Mouse (Mus musculus) intestine, embryonic 14.5 days (tissue): Measurements from ENCODE around the gene Gramd4. TPM values are rescaled to one million over a fixed set of nuclear protein-coding genes. Genes with fewer than 3 reads are reported as not detected.

Experiments used
- ATAC-seq: fragments of 200-750 bp; cut with Nextera tagmentation; replicated peaks from 2 replicates; pipeline ENCODE4 v1.8.0; 2017; ENCODE audit warnings: low read depth, moderate number of reproducible peaks, moderate TSS enrichment, moderate library complexity; ENCODE audit not compliant: low FRiP score, low TSS enrichment
- DNase-seq: peaks from one replicate; pipeline ENCODE4 v3.0.0-alpha.2; 2018; ENCODE audit warnings: low spot score
- H3K27ac ChIP-seq: fragments of 300-500 bp; sonication (generic); 2 replicates; pipeline ENCODE4 v1.5.1; 2014; ENCODE audit warnings: low read depth, mild to moderate bottlenecking, control low read depth
- H3K27me3 ChIP-seq: fragments of 300-500 bp; sonication (generic); replicated peaks from 2 replicates; pipeline ENCODE4 v1.6.1; 2014; ENCODE audit warnings: low read length, control low read depth; ENCODE audit not compliant: control insufficient read depth, insufficient read depth
- H3K36me3 ChIP-seq: fragments of 300-500 bp; sonication (generic); 2 replicates; pipeline ENCODE4 v1.6.1; 2014; ENCODE audit warnings: low read length, control low read depth; ENCODE audit not compliant: control insufficient read depth, insufficient read depth
- H3K4me1 ChIP-seq: fragments of 300-500 bp; sonication (generic); replicated peaks from 2 replicates; pipeline ENCODE4 v1.6.1; 2014; ENCODE audit warnings: low read length, control low read depth, mixed read lengths; ENCODE audit not compliant: control insufficient read depth, insufficient read depth
- H3K4me2 ChIP-seq: fragments of 300-500 bp; sonication (generic); 2 replicates; pipeline ENCODE4 v1.6.1; 2014; ENCODE audit warnings: low read length
- H3K4me3 ChIP-seq: fragments of 300-500 bp; sonication (generic); 2 replicates; pipeline ENCODE4 v1.5.1; 2014; ENCODE audit warnings: low read depth, low read length, control low read depth, mixed read lengths
- H3K9ac ChIP-seq: fragments of 300-500 bp; sonication (generic); 2 replicates; pipeline ENCODE4 v1.6.1; 2014; ENCODE audit warnings: mild to moderate bottlenecking, low read length
- H3K9me3 ChIP-seq: fragments of 300-500 bp; sonication (generic); 2 replicates; pipeline ENCODE4 v1.6.1; 2016; ENCODE audit warnings: low read length, control low read depth; ENCODE audit not compliant: control insufficient read depth
- WGBS: fragments of 180-500 bp; shearing (Covaris S2); extraction: QIAGEN DNeasy Blood & Tissue Kit; methylation state at CpG from one replicate; pipeline ENCODE4 v1.1.7; 2014; 5-methylcytosine and 5-hydroxymethylcytosine counted together
- polyA plus RNA-seq: library from polyadenylated mRNA; unstranded; fragments of >200 nt; fragmentation: Nextera tagmentation; extraction: Ambion mirVana; gene quantifications from 2 replicates; pipeline ENCODE4 v1.2.1, GENCODE M21; 2014

Gramd4 gene
- polyA plus RNA-seq, 1 experiment from 2014 or later: 8.1 TPM

DNA sequence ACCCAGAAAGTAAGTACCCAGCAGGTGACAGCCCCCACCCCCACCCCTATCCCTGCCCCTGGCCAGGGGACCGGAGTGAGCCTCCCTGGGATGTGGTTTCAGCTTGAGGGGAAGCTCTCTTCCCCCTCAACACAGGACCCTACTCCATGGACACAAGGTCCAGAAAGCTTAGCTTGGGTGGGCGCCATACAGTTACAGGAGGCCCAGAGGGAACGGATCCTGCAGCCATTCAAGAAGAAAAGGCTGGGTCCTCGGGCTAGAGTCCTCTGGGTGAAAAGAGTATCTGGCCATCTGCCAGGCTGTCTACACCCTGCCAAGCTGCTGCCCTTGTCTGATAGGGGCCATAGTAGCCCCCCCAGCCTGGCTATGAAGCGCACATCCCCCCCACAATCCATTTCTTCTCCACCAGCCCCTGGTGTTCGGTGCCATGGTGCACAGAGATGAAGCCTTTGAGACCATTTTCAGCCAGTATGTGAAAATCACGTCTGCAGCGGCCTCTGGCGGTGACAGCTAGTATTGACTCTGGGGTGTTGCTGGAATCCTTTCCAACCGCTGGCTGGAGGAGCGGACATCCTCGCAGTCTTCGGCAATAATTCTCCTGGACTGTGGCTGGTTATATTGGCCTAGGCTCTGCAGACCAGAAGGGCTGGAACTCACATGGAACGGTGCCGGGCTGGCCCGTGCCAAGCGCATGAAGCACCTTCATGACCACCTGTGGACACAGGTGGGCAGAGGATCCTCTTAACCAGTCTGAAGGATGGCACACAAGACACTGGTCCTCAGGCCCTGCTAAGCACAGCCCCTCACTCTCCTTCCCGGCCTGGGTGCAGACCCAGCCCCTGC lies 77.7 kb downstream of the Gramd4 start:
- ATAC-seq (0 out of 2 replicates have a peak, but pooled peaks have one; percentile 39), DNase-seq (peak; percentile 98)
- no peak overlapping the region for H3K4me3 ChIP-seq
- 38% methylated on average over 18 of the region's 18 CpGs for WGBS
- no peak overlapping the region for H3K4me2 ChIP-seq
- no peaks in the 10 kb centered on the region for H3K9me3 ChIP-seq
- no peak overlapping the region for H3K9ac ChIP-seq
- no peak overlapping the region for H3K27ac ChIP-seq
- H3K27me3 ChIP-seq: no peaks in the 10 kb centered on the region
- peaks cover 27% of the 10 kb centered on the region for H3K36me3 ChIP-seq
- no peaks in the 10 kb centered on the region for H3K4me1 ChIP-seq

DNA sequence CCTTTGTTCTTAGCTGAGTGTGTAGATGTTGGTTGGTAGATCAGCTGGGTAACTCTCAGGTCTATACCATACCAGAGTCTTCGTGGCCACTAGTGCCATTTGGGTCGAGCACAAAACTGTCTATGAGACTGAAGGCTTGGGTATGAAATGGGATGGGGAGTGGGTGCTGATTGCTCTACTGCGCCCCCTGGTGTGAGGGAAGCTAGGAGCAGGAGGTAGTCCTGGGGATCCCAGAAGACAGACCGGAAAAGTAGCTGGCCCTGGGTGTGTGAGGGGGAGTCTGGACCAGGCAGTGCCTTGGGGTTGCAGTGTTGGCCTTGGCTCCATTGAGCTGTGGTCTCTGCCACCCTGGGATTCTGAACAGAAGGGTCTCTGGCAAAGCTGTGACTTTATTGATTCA lies 80.1 kb downstream of the Gramd4 start:
- Histone ChIP-seq H3K27me3 (no peaks in the 10 kb centered on the region), H3K4me1 (no peaks in the 10 kb centered on the region), H3K9ac (no peak overlapping the region), H3K4me2 (no peak overlapping the region), H3K27ac (no peak overlapping the region), H3K36me3 (peaks cover 18% of the 10 kb centered on the region), H3K9me3 (no peaks in the 10 kb centered on the region), H3K4me3 (no peak overlapping the region)
- 55% methylated on average over 4 of the region's 4 CpGs for WGBS
- ATAC-seq (no peak), DNase-seq (no peak)

DNA sequence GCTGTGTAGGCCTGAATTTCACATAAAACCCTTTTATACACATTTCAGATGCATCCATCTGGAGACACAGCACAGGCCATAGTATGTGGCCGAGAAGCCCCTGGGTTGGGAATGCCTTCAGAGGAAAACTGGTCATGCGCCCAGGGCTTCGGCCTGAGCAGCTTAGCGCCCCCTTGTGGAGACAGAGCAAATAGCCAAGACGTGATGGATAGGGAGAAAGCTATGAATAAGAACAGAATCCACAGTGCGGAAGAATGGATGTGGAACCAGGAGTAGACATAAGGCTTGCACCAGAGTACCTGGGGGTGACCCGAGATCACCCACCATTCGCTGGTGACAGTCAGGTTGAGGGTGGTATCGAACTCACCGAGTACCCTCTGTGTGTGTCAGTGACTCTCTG lies 82.8 kb downstream of the Gramd4 start:
- Histone ChIP-seq H3K27me3 (no peaks in the 10 kb centered on the region), H3K4me3 (no peak overlapping the region), H3K9me3 (no peaks in the 10 kb centered on the region), H3K4me1 (no peaks in the 10 kb centered on the region), H3K9ac (no peak overlapping the region), H3K4me2 (no peak overlapping the region), H3K36me3 (peaks cover 20% of the 10 kb centered on the region), H3K27ac (no peak overlapping the region)
- ATAC-seq (no peak), DNase-seq (peak; percentile 76)
- 32% methylated on average over 10 of the region's 10 CpGs for WGBS

- WGBS: 86% methylated on average over 7 of the region's 7 CpGs
- no peak for ATAC-seq
- no peak for DNase-seq
- peaks cover 26% of the 10 kb centered on the region for H3K36me3 ChIP-seq
- no peak overlapping the region for H3K4me2 ChIP-seq
- no peak overlapping the region for H3K9ac ChIP-seq
- H3K4me1 ChIP-seq: no peaks in the 10 kb centered on the region
- H3K9me3 ChIP-seq: no peaks in the 10 kb centered on the region
- no peak overlapping the region for H3K27ac ChIP-seq
- H3K27me3 ChIP-seq: no peaks in the 10 kb centered on the region
- H3K4me3 ChIP-seq: no peak overlapping the region
Observed at GRCm38 (mm10) chr15:86144577-86144976, 87.1 kb downstream of the Gramd4 start.

- Histone ChIP-seq H3K9me3 (no peaks in the 10 kb centered on the region), H3K27me3 (no peaks in the 10 kb centered on the region), H3K4me1 (no peaks in the 10 kb centered on the region), H3K4me3 (no peak overlapping the region), H3K36me3 (peaks cover 26% of the 10 kb centered on the region), H3K9ac (no peak overlapping the region), H3K4me2 (no peak overlapping the region), H3K27ac (no peak overlapping the region)
- no peak for DNase-seq
- 84% methylated on average over 7 of the region's 7 CpGs for WGBS
- no peak for ATAC-seq
Observed at GRCm38 (mm10) chr15:86145046-86145445, 87.6 kb downstream of the Gramd4 start.

GRCm38 (mm10) chr15:86146922-86147321 lies 89.4 kb downstream of the Gramd4 start:
- 86% methylated on average over 8 of the region's 8 CpGs for WGBS
- ATAC-seq (no peak), DNase-seq (no peak)
- Histone ChIP-seq H3K9me3 (no peaks in the 10 kb centered on the region), H3K4me1 (no peaks in the 10 kb centered on the region), H3K27ac (no peak overlapping the region), H3K27me3 (no peaks in the 10 kb centered on the region), H3K4me2 (no peak overlapping the region), H3K36me3 (peaks cover 25% of the 10 kb centered on the region), H3K4me3 (no peak overlapping the region), H3K9ac (no peak overlapping the region)

DNA sequence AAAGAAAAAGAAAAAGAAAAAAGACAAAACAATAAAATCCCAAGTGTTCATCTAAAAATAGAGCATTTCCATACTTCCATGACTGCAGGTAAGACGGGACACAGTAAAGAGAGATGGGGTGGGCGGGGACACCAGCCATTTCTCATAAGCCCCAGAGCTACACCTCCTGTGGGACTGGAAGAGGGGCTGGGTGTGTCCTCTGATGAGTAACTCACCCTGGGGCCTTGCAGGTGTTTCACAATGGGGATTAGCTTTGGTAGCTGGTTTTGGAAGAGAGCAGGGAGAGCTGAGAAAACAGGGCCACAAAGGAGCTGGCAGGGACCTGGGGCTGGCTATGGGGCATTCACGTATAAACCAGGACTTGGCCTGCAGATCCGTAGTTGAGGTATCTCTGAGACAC lies 93.1 kb downstream of the Gramd4 start:
- Histone ChIP-seq H3K9ac (no peak overlapping the region), H3K27me3 (no peaks in the 10 kb centered on the region), H3K4me1 (no peaks in the 10 kb centered on the region), H3K27ac (no peak overlapping the region), H3K9me3 (no peaks in the 10 kb centered on the region), H3K4me3 (no peak overlapping the region), H3K36me3 (peaks cover 27% of the 10 kb centered on the region), H3K4me2 (no peak overlapping the region)
- 69% methylated on average over 4 of the region's 4 CpGs for WGBS
- ATAC-seq (no peak), DNase-seq (no peak)

DNA sequence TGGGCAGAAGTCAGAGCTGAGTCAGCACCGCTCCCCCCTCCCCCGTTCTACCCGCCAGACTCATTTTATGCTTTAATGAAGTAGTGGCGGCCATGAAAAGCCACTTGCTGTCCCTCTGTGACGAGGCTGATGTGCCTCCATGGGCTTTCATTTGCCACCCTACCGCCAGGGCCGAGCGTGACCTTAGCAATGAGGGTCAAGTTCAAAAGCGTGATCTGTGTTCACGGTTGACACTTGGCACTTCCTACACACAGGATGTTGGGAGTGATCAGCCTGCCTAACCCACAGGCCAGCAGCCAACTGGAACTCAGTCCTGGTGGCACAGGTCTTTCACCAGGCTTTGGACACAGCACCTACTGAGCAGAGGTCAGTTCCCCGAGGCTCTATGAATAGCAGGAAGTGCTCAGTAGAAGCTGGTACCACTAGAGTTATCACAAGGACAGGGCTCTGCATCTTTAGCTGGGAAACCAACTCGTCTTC lies 96.0 kb downstream of the Gramd4 start:
- Histone ChIP-seq H3K4me3 (no peak overlapping the region), H3K27ac (no peak overlapping the region), H3K27me3 (no peaks in the 10 kb centered on the region), H3K36me3 (peaks cover 26% of the 10 kb centered on the region), H3K9ac (no peak overlapping the region), H3K4me1 (no peaks in the 10 kb centered on the region), H3K4me2 (no peak overlapping the region), H3K9me3 (no peaks in the 10 kb centered on the region)
- 90% methylated on average over 12 of the region's 12 CpGs for WGBS
- DNase-seq (no peak), ATAC-seq (no peak)

DNA sequence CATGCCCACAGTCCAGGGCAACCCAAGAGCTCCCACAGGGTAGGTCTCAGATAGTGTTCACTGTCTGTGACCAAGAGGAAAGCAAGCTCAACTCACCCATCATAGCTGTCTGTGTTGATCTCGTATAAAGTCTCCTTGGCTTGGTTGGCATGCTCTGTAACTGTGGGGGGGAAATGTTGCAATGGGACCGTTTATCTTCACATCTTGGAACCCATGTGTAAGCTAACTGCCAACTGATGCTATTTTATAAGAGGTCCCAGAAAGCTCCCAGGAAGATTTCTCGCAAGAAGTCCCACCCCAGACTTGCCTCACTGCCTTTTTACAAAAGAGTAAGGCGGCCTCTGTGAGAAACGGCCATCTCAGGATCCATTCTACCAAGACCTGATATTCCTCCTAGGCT lies 99.0 kb downstream of the Gramd4 start:
- 86% methylated on average over 5 of the region's 5 CpGs for WGBS
- H3K27me3 ChIP-seq: no peaks in the 10 kb centered on the region
- DNase-seq (no peak), ATAC-seq (no peak)
- H3K27ac ChIP-seq: no peak overlapping the region
- no peak overlapping the region for H3K9ac ChIP-seq
- H3K4me1 ChIP-seq: no peaks in the 10 kb centered on the region
- H3K4me2 ChIP-seq: no peak overlapping the region
- H3K36me3 ChIP-seq: peaks cover 11% of the 10 kb centered on the region
- H3K4me3 ChIP-seq: no peak overlapping the region
- no peaks in the 10 kb centered on the region for H3K9me3 ChIP-seq
